Mouse (Mus musculus) duodenum, adult 2 months (tissue): ENCODE measurements around the gene Gm44790. TPM values are rescaled to one million over a fixed set of nuclear protein-coding genes. Genes with fewer than 3 reads are reported as not detected.

ENCODE experiments used
- polyA plus RNA-seq: library from polyadenylated mRNA; depleted of rRNA; stranded (reverse); fragments of >200 nt; gene quantifications from 2 replicates; pipeline ENCODE4 v1.2.3, GENCODE M21; 2012; ENCODE audit warnings: low replicate concordance; rRNA removed

Gene Gm44790
- polyA plus RNA-seq: 2.9 and 3.0 TPM in 2 replicates

GRCm38 (mm10) chr6:86426358-86426757 is at the start of gene Gm44790:
Gm44790 (plus strand) TSS chr6:86426658.

GRCm38 (mm10) chr6:86396581-86397256 is 29.7 kb upstream of the Gm44790 start, which contains the start of gene Pcyox1:
Pcyox1 (minus strand) TSS chr6:86397154.

GRCm38 (mm10) chr6:86404100-86404861 is 22.2 kb upstream of the Gm44790 start, which contains the start of gene Tia1:
Tia1 (plus strand) TSS chr6:86404219.

GRCm38 (mm10) chr6:86438272-86439118 is 12.0 kb downstream of the Gm44790 start, which contains the start of gene C87436:
C87436 (plus strand) TSS chr6:86438374.

Other genes with a start within 250 kb of the Gm44790 start
- gene Tgfa, start 231.4 kb upstream of the Gm44790 start, polyA plus RNA-seq: 8.8 and 9.8 TPM in 2 replicates
- 11.2 and 22.5 TPM in 2 replicates for gene Fam136a, start 61.0 kb upstream of the Gm44790 start, polyA plus RNA-seq
- gene Snrpg, start 55.4 kb upstream of the Gm44790 start, polyA plus RNA-seq: 14.8 and 19.4 TPM in 2 replicates
- gene Pcyox1, start 29.5 kb upstream of the Gm44790 start, polyA plus RNA-seq: 9.1 and 18.0 TPM in 2 replicates
- gene Tia1, start 22.4 kb upstream of the Gm44790 start, polyA plus RNA-seq: 4.5 and 6.7 TPM in 2 replicates
- gene C87436, start 11.7 kb downstream of the Gm44790 start, polyA plus RNA-seq: 2.6 and 4.9 TPM in 2 replicates
- gene Pcbp1, start 99.7 kb downstream of the Gm44790 start, polyA plus RNA-seq: 283 and 294 TPM in 2 replicates
- gene Asprv1, start 201.5 kb downstream of the Gm44790 start, polyA plus RNA-seq: 0.08 and 0.15 TPM in 2 replicates
- 41.7 and 183 TPM in 2 replicates for gene Mxd1, start 242.5 kb downstream of the Gm44790 start, polyA plus RNA-seq